Mouse (Mus musculus): ENCODE results near the gene Ppp1r35. TPM values are rescaled to one million over a fixed set of nuclear protein-coding genes. Genes with fewer than 3 reads are reported as not detected.
"Not testable (repeated sequence)": the region's sequence is repeated elsewhere in the genome, so short reads cannot be mapped to it uniquely, and the experiment has no call there.

Ppp1r35 gene
- total RNA-seq, 2 experiments from 2014 or later = 24.1 to 36.7 TPM

- not testable (repeated sequence) for ATAC-seq (replicated peaks; ENCODE audit: poor library complexity, severe bottlenecking)
These were observed 28.4 kb upstream of the Ppp1r35 start for GRCm38 (mm10) chr5:137750212-137750611.

GRCm38 (mm10) chr5:137751221-137751887 is 27.3 kb upstream of the Ppp1r35 start:
- ATAC-seq (replicated peaks; ENCODE audit: poor library complexity, severe bottlenecking) = no peak

DNA sequence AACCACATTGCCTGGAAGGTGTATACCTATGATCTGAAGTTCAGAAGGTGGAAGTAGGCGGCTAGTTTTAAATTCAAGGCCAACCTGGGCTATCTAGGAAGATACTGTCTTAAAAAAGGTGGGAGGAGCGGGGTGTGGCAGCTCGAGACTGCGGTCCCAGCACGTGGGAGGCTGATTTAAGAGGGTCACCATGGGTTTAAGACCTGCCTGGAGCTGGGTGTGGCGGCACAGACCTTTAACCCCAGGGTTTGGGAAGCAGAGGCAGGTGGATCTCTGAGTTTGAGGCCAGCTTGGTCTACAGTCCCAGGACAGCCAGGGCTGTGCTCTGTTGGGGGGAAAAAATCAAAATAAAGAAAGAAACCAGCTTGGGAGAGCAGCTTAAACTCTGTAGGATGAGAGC is 26.7 kb upstream of the Ppp1r35 start:
- ATAC-seq (replicated peaks; ENCODE audit: poor library complexity, severe bottlenecking) = no peak

- ATAC-seq (replicated peaks; ENCODE audit: poor library complexity, severe bottlenecking) = no peak
These were observed 25.4 kb upstream of the Ppp1r35 start for GRCm38 (mm10) chr5:137753111-137753832.

- ATAC-seq (replicated peaks; ENCODE audit: poor library complexity, severe bottlenecking) = no peak
These were observed 23.2 kb upstream of the Ppp1r35 start for GRCm38 (mm10) chr5:137755425-137755824.

GRCm38 (mm10) chr5:137756106-137756505 is 22.5 kb upstream of the Ppp1r35 start:
- no peak for ATAC-seq (replicated peaks; ENCODE audit: poor library complexity, severe bottlenecking)

GRCm38 (mm10) chr5:137756882-137757661 is 21.6 kb upstream of the Ppp1r35 start:
- ATAC-seq (replicated peaks; ENCODE audit: poor library complexity, severe bottlenecking) = peak; percentile 67

GRCm38 (mm10) chr5:137757887-137758286 is 20.8 kb upstream of the Ppp1r35 start:
- no peak for ATAC-seq (replicated peaks; ENCODE audit: poor library complexity, severe bottlenecking)

GRCm38 (mm10) chr5:137758921-137759534 is 19.6 kb upstream of the Ppp1r35 start:
- no peak for ATAC-seq (replicated peaks; ENCODE audit: poor library complexity, severe bottlenecking)

DNA sequence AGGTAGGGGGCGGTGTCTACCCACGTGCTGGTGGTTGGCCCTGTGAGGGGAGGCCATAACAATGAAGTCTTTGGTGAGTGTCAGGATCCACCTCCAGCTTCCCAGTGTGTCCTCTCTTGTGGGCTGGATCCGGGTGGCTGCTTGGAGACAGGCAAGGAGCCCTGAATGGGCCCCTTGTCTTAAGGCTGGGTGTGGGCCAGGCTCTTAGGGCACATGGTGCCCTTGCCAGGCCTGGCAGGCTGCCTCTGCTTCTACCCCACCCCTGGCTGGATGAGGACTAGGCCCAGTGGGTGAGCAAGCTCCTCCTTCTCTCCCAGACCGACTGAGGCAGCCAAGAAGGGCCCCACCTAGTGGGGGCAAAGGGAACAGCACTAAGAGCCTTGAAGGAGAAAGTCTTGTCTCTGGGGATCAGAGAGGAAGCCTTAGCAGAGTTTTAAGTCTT is 18.7 kb upstream of the Ppp1r35 start:
- ATAC-seq (replicated peaks; ENCODE audit: poor library complexity, severe bottlenecking) = peak; percentile 87

GRCm38 (mm10) chr5:137764609-137765340 is 13.9 kb upstream of the Ppp1r35 start:
- no peak for ATAC-seq (replicated peaks; ENCODE audit: poor library complexity, severe bottlenecking)

GRCm38 (mm10) chr5:137766270-137766669 is 12.4 kb upstream of the Ppp1r35 start:
- ATAC-seq (replicated peaks; ENCODE audit: poor library complexity, severe bottlenecking) = no peak

DNA sequence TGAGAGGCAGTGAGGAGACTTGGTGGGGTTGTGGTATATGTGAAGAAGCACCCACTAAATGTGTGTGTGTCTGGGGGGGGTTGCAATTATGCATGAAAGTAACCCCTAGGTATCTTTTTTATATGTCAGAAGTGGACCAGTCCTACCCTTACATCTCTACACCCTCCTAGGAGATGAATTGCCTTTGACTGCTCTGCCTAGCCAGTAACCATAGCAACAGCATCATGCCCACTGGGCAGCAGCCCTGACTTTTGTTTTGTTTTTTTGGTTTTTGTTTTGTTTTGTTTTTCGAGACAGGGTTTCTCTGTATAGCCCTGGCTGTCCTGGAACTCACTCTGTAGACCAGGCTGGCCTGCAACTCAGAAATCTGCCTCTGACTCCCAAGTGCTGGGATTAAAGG is 10.2 kb upstream of the Ppp1r35 start:
- no peak for ATAC-seq (replicated peaks; ENCODE audit: poor library complexity, severe bottlenecking)

DNA sequence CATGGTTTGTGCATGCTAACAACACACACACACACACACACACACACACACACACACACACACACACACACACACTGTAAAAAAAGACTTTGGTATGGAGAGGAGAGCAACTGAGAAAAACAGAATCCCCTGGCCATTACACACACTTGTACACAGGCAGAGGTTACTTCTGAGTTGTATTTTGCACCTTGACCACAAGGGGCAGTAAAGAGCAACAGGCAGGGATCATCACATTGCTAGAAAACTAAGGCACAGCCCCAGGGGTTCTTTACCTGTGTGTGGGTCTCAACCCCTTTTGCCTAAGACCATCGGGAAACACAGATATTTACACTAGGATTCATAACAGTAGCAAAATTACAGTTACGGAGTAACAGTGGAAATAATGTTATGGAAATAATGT is 7.9 kb upstream of the Ppp1r35 start:
- ATAC-seq (replicated peaks; ENCODE audit: poor library complexity, severe bottlenecking) = peak; percentile 78

DNA sequence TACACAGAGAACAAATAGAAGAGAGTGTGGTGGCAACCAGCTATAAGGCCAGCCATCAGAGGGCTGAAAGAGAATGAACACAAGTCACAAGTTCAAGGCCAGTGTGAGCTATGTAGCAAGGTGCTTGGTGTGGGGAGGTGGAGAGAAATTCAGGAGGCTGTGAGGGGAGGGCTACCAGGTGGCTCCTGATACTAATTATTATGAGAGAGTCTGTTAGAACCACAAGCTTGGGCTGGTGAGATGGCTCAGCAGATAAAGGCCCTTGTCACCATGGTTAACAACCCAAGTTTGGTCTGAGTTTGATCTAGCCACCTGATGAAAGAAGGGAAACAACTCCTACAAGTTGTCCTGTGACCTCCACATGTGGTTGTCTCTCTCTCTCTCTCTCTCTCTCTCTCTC is 5.9 kb upstream of the Ppp1r35 start:
- no peak for ATAC-seq (replicated peaks; ENCODE audit: poor library complexity, severe bottlenecking)

- ATAC-seq (replicated peaks; ENCODE audit: poor library complexity, severe bottlenecking) = no peak
These were observed 2.9 kb upstream of the Ppp1r35 start for GRCm38 (mm10) chr5:137775587-137776290.

- peak; percentile 64 for ATAC-seq (replicated peaks; ENCODE audit: poor library complexity, severe bottlenecking)
These were observed 2.2 kb upstream of the Ppp1r35 start for GRCm38 (mm10) chr5:137776408-137776918.

GRCm38 (mm10) chr5:137777267-137777845 is 1.3 kb upstream of the Ppp1r35 start:
- ATAC-seq (replicated peaks; ENCODE audit: poor library complexity, severe bottlenecking) = no peak

All from granulocyte monocyte progenitor cell, adult 5-6 weeks (primary cell).